Mouse (Mus musculus): ENCODE data around the gene Smurf1. TPM values are rescaled to one million over a fixed set of nuclear protein-coding genes. Genes with fewer than 3 reads are reported as not detected.
A peak's percentile ranks its signal among the peaks of the same experiment; 100 is the strongest.

Gene Smurf1
- total RNA-seq, 2 experiments from 2014 or later = 5.1 to 6.7 TPM

DNA sequence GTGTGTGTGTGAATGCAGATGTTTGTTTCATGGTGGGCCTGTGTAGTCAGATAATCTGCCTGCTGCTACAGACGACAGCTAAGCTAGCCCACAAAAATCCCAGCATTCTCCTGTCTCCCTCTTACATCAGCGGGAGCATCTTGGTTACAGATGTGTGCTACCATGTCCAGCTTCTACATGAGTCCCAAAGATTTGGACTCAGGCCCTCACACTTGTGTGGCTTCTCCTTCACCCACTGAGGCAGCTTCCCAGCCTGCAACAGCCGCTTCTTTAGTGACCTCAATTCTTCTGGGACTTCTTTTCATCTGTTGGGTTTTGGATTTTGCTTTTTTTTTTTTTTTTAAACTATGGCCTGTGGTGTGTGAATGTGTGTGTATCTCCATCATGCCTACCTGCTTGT, 92.8 kb downstream of the Smurf1 start:
- no peak for ATAC-seq (ENCODE audit: poor library complexity, severe bottlenecking)

DNA sequence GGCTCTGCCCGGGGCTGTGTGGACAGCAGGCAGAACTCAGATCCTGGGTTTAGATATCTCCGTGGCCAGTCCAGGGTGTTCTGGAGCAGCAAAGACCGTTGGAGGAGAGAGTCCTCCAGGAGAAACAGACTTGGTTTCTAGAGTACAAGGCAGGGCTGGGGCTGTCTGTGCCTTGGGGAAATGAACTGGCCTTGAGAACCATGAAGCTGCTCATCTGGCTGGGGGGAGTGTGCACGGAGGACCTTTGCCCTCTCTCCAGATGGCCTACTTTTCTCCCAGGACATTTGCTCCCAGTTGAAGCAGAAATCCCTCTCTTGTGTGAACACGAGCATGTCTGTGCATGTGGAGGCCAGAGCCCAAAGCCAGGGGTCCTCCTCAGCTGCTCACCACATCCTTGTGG, 93.3 kb downstream of the Smurf1 start:
- no peak for ATAC-seq (ENCODE audit: poor library complexity, severe bottlenecking)

DNA sequence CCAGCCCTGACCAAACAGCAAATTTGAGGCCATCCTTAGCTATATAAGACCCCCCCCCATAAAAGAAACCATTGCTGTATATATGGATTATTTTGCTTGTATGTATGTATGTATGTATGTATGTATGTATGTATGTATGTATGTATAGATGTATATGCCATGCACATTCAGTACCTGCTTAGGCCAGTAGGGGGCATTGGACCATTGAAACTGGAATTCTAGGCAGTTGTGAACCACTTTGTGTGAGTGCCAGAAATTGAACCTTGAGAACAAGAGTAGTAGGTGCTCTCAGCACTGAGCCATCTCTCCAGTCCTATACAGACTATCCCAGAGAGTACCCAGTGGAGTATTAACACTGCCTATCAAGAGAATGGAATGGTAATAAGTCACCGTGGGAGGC, 93.9 kb downstream of the Smurf1 start:
- no peak for ATAC-seq (ENCODE audit: poor library complexity, severe bottlenecking)

DNA sequence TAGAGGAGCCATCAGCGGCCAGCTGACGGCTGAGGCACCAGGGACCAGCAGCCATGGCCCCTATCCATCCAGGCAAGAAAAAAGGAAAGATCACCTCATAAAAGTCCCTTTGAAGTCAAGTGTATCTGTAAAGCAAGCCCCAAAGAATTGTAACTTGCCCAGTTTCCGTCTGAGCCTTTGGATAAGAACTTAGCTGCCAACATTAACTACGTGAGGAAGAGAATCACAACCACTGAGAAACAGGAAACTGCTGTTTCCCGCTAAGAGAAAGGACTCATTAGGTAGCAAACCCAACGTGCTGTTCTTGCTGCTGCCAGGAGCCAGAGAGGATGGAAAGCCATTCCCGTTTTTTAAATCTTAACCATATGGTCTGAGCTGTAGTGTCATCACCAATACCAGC, 94.9 kb downstream of the Smurf1 start:
- ATAC-seq (ENCODE audit: poor library complexity, severe bottlenecking) = no peak

DNA sequence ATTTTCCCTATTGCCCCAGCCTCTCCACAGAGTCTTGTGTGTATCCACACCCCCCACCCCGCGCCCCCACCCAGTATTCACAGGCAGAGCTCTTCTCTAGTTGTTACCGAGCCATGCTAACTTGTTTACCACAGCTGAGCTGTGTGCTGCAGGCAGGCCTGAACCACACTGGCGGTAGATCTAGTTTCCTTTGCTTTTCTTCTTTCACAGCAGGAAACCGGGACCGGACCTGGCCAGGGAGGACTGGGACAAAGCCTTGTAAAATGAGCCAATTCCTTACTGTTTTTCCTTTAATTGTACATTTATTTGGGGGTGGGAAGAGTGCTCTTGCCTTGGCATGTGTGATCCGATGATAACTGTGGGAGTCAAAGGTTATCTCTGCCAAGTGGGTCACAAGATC, 96.2 kb downstream of the Smurf1 start:
- ATAC-seq (ENCODE audit: poor library complexity, severe bottlenecking) = no peak

DNA sequence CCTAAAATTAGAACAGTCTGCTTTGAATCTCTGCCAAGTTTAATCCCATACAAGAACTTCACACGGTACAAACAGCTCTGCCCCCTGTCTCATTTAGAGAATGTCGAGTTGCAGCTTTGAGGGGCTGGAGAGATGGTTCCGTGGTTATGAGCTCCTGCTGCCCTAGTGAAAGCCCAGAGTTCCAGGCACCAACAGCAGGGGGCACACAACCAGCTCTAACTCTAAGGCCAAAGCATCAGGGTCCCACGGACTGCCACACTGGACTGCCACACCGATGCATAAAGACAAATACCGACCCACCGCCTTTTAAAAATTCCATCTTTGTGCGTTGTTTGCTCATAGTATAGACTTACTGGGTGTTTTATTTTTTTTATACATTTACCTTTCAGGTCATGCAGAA, 98.7 kb downstream of the Smurf1 start:
- ATAC-seq (ENCODE audit: poor library complexity, severe bottlenecking) = no peak

DNA sequence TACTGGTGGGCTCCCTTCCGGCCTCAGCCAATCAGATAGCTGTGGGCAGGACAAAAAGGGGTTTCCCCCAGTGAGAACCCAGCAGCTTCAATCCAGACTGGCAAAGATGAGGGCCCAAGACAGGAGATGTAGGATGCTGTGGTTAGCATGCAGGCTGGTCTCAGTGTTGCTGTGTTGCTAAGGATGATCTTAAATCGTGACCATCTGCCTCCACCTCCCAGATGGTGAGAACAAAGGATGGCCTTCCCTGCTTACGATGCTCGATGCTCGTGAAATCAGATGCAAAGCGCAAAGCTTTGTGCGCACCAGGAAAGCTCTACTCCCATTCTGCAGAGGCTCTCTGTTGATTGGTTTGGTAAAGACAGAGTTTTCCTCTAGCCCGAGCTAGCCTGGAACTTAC, 104.7 kb downstream of the Smurf1 start:
- no peak for ATAC-seq (ENCODE audit: poor library complexity, severe bottlenecking)

DNA sequence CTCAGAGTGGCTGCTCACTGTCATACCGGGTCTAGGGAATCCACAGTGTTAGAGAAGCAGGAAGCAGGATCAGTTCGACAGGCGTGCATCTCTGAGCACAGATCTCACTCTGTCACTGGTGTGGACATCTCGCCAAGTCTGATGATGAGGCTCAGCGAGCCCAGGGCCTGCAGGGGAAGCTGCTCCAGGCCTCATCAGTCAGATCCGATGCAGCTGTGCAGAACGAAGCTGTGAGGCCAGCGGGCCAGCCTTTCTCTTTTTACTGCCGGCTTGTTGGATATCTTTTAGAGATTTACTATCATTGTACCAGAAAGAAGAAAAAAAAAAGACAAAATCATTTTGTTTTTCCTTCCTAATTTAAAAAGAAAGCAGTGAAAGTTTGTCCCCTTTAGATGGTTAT, 106.4 kb downstream of the Smurf1 start:
- no peak for ATAC-seq (ENCODE audit: poor library complexity, severe bottlenecking)

DNA sequence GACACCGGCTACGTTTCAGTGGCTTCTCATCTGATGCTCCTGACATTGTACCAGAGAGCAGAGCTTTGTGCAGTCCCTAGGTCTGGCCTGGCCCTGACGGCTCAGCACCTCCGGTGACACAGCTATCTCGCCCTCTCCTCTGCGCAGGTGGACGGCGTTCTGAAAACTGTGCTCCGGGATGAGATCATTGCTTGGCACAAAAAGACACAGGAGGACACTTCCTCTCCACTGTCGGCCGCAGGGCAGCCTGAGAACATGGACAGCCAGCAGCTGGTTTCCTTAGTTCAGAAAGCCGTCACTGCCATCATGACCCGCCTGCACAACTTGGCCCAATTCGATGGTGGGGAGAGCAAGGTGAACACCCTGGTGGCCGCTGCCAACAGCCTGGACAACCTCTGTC, 107.1 kb downstream of the Smurf1 start:
- no peak for ATAC-seq (ENCODE audit: poor library complexity, severe bottlenecking)

DNA sequence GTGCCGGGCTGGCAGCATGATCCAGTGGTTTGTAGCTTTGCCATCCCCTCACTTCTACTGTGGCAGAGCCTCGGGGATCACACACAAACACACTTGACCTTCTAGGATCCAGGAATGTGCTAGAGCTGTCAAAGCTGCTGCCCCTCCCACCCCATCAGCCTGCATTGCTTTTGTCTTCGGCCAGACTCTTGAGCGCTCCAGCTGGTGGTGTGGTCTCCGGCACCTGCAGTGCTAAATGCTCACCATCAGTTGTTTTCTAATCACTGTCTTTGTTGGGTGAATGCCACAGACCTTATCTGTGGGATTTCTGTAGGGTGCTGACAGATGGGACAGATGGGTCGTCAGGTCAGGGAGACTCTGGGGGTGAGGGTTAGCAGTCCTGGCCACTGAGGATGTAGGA, 109.7 kb downstream of the Smurf1 start:
- no peak for ATAC-seq (ENCODE audit: poor library complexity, severe bottlenecking)

DNA sequence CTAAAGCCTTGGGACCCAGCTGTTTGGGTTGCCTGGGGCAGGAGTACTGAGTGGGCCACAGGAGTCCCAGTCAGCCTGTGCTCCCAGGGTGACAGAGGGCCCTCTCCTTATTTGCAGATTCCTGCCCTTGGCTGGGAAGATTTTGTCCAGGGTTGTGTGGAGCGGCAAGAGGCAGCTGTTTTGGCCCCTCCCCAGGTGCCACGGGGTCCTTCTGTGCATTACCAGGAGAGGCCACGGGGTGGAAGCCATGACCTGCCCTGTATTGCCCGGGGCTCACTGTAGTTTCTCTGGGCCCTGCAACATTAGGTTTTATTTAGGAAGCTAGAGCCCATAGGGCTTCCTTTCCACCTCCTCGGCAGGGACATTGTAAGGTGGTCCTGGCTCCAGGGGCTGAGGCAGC, 111.7 kb downstream of the Smurf1 start:
- no peak for ATAC-seq (ENCODE audit: poor library complexity, severe bottlenecking)

DNA sequence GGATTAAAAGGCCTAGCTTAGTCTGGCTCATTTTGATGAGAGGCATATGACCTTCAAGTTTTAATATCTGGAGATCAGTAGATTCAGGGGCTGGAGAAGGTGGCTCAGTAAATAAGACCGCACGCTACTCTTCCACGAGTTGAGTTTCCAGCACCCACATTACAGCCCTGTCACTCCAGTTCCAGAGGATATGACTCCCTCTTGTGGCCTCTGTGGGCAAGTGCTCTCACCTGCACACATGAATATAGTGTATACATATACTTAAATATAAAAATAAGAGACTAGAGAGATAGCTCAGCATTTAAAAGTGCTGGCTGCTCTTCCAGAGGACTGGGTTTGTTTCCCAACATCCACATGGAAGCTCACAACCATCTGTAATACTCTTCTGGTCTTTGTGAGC, 113.8 kb downstream of the Smurf1 start:
- ATAC-seq (ENCODE audit: poor library complexity, severe bottlenecking) = no peak

DNA sequence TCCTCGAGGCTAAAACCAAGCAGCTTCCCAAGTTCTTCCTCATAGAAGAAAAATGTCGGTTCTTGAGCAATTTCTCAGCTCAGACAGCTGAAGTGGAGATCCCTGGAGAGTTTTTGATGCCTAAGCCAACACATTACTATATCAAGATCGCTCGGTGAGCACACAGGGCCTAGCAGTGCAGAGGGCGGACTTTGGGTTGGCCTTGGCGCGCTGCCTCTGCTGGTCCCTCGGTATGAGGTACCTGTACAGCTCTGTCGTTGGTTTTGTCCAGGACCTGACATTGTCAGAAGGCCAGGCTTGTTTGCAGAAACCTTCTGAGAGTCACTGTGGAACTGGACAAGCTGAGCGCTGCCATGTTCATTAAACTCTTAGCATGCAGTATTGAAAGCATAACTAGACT, 115.7 kb downstream of the Smurf1 start:
- no peak for ATAC-seq (ENCODE audit: poor library complexity, severe bottlenecking)

DNA sequence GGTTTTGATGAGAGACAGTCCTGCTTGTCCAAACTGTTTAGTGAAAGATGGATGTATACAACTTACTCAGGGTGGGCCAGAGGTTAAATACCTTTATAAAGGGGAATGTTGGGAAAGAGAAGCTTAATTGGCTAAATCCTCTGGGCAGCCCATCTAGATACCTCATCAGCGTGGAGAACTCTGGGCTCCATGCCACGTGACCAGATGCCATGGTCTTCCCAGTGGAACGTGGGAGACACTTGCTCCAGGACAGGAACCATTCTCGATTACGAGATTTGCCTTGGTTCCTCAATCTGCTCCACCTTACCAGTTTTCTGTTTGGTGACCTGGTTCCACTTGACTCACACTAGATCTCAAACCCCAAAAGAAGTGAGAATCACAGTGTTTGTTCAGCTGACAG, 116.9 kb downstream of the Smurf1 start:
- ATAC-seq (ENCODE audit: poor library complexity, severe bottlenecking) = no peak

DNA sequence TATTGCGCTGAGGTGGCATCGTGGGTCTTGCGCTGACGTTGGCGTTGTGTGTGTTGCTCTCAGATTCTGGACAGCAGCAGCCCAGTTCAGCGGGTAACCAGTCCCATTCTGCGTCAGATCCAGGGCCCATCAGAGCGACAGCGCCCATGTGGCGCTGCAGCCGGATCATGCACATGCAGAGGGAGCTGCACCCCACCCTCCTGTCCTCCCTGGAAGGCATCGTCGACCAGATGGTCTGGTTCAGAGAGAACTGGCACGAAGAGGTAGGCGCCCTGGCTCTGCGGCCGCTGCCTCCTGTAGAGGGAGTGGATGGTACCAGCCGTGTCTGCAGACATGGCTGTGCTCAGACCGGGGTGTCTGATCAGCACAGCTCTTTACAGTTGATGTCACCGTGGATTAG, 120.3 kb downstream of the Smurf1 start:
- no peak for ATAC-seq (ENCODE audit: poor library complexity, severe bottlenecking)

DNA sequence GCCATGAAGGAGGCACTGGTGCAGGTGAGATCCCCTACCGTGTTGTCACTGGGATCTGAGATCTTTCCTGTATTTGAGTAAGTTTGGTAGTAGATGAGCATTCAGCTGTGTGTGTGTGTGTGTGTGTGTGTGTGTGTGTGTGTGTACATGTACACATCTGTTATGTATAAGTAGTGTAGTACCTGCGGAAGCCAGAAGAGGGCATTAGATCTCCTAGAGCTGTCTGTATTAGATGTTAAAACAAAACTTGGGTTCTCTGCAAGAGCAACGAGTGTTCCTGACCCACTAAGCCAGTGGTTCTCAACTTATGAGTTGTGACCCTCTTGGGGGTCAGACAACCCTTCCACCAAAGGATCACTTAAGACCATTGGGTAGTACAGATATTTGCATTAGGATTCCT, 129.5 kb downstream of the Smurf1 start:
- no peak for ATAC-seq (ENCODE audit: poor library complexity, severe bottlenecking)

DNA sequence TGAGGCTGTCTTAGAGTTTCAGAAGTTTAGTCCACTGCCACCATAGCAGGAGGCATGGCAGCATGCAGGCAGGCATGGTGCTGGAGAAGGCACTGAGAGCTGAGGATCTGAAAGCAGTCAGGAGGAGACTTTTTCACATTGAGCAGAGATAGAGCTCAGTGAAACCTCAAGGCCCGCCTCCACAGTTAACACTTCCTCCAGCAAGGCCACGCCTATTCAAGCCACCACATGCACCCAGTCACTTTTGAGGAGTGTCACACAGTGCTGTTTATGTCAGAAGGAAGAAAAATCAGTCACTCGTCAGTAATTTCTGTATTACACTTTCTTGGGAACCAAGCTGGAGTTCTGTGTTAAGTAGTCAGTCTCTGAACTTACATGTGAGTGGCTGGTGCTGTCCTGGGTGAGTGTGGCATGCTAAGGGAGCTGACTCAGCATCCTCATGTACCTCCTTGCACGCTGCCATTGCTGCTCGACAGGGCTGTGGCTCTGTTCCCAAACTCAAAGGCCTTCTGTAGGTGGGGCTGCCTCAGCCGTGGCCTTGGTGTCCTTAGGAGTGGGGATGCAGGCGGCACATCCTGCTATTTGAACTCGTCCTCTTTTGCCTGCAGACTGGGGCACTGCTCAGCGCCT, 133.7 kb downstream of the Smurf1 start:
- peak; percentile 73 for ATAC-seq (ENCODE audit: poor library complexity, severe bottlenecking)

DNA sequence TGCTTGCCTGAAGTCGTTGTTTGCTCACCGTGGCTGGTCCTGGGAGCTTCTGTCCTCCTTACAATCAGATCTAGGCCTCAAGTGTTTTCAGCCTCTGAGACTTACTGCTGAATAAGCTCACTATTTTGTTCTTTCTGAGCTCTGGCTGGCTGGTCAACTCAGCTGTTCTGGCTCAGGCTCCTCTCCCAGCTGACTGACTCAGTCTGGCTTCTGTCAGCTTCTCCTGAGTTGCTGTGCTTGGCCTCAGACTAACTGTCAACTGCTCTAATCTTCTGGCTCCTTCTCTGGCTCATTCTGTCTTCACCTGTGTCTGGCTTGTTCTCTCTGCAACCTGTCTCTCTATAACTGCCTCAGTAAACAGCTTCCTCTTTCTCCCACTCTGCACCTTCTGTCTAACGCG, 136.0 kb downstream of the Smurf1 start:
- ATAC-seq (ENCODE audit: poor library complexity, severe bottlenecking) = no peak

DNA sequence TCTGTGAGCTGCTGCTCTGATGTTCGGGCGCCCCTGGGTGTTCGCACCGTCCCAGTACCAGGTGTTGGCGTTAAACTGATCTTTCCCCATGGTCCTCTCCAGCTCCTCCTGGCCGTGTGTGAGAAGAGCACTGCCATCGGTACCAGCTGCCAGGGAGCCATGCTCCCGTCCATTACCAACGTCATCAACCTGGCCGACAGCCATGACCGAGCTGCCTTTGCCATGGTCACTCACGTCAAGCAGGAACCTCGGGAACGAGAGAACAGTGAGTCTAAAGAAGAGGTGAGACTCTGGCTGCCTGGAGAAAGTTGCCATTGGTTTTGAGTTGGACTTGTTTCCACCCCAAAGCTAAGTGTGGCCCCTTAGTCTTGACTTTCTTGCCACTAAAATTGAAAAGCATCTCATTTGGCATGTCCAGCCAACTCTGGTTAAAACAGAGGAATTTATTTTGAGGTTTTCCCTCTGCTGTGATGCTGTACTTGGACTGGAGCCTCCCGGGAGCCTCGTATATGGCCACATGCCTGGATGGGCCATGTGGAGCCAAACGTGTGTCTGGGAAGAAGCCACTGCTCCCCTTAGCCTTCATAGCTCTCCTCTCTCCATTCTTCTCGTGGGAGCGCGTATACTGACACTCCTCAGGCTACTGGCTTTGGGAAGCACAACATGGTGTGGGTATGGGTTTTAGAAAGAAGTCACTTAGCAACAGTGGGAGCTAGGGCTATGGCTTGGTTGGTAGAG, 137.1 kb downstream of the Smurf1 start:
- no peak for ATAC-seq (ENCODE audit: poor library complexity, severe bottlenecking)

All from megakaryocyte, adult 5-6 weeks (primary cell).